Comparison of ENCODE assay signal across 11 mouse cellular contexts in genomic region chr17:49384217-49384943, GRCm38 (mm10). TPM values are rescaled to one million over a fixed set of nuclear protein-coding genes. Genes with fewer than 3 reads are reported as not detected.
DNase-seq lines count a peak whose midpoint lies in the region; ATAC-seq and TF ChIP-seq lines count a peak whose summit lies in the region.
"Had no signal": no experiment of that assay in that cellular context is flagged by ENCODE, and none has a peak within 500 bp of the region (broad histone marks: within the 10 kb centered on the region; RNA-seq: fewer than 3 reads in every experiment).

No protein-coding gene starts in this region.

- no peaks in the 10 kb centered on the region for H3K27me3 ChIP-seq in midbrain, embryonic 16.5 days (ENCODE audit: control insufficient read depth, insufficient read depth, low read depth, low read length)
- no peaks in the 10 kb centered on the region for H3K27me3 ChIP-seq in midbrain, embryonic 10.5 days (ENCODE audit: low read depth, poor library complexity, severe bottlenecking)
- H3K27me3 ChIP-seq in hindbrain, postnatal 0 days (ENCODE audit: insufficient read depth, low read length) = no peaks in the 10 kb centered on the region
- H3K27me3 ChIP-seq: lung, embryonic 15.5 days had no signal

- peaks cover 3% of the 10 kb centered on the region; the same call in 1 of the 2 replicates for H3K4me1 ChIP-seq in midbrain, embryonic 16.5 days (ENCODE audit: control insufficient read depth, insufficient read depth, low read length)
- no peaks in the 10 kb centered on the region for H3K4me1 ChIP-seq in midbrain, embryonic 10.5 days
- peaks cover 7% of the 10 kb centered on the region for H3K4me1 ChIP-seq in hindbrain, postnatal 0 days (ENCODE audit: insufficient read depth, low read length)
- H3K4me1 ChIP-seq: lung, embryonic 15.5 days had no signal

- ATAC-seq in cerebellum, adult (ENCODE audit: insufficient number of reproducible peaks, low FRiP score, low TSS enrichment) = no peak
- ATAC-seq in midbrain, embryonic 16.5 days = 0 out of 2 replicates have a peak, but pooled peaks have one; percentile 51
- peak; percentile 87 for ATAC-seq in hindbrain, postnatal 0 days

- no peak overlapping the region for H3K4me3 ChIP-seq in midbrain, embryonic 16.5 days (ENCODE audit: low read depth, low read length)
- no peak overlapping the region for H3K4me3 ChIP-seq in midbrain, embryonic 10.5 days
- no peak overlapping the region for H3K4me3 ChIP-seq in hindbrain, postnatal 0 days (ENCODE audit: low read length)
- H3K4me3 ChIP-seq: lung, embryonic 15.5 days had no signal

- peak; percentile 14 to 47 for DNase-seq in cerebellum, postnatal 14 days
- DNase-seq in midbrain, embryonic 10.5 days (ENCODE audit: low spot score) = no peak
- DNase-seq in hindbrain, postnatal 0 days (ENCODE audit: low spot score) = peak; percentile 63
- DNase-seq in thymus, postnatal 14 days = peak; percentile 59
- DNase-seq in right cerebral cortex, postnatal 4 days = no peak
- no peak for DNase-seq in urinary bladder, adult 2 months (ENCODE audit: low spot score)
- DNase-seq: heart, postnatal 4 days; kidney, postnatal 14 days had no signal

- 63% methylated on average over 6 of the region's 6 CpGs for WGBS in midbrain, embryonic 16.5 days
- WGBS in midbrain, embryonic 10.5 days = 74% methylated on average over 6 of the region's 6 CpGs
- WGBS in hindbrain, postnatal 0 days = 43% methylated on average over 6 of the region's 6 CpGs

- TF ChIP-seq CTCF in hindbrain, postnatal 0 days (IDR thresholded peaks at IDR 0.05; ENCODE audit: low read depth) = no peak

- no peak overlapping the region for H3K27ac ChIP-seq in midbrain, embryonic 16.5 days (ENCODE audit: low read length)
- no peak overlapping the region for H3K27ac ChIP-seq in midbrain, embryonic 10.5 days (replicated peaks)
- H3K27ac ChIP-seq in hindbrain, postnatal 0 days = no peak overlapping the region
- H3K27ac ChIP-seq: lung, embryonic 15.5 days had no signal

- no peak overlapping the region for H3K9ac ChIP-seq in midbrain, embryonic 16.5 days (ENCODE audit: low read depth, low read length)
- no peak overlapping the region for H3K9ac ChIP-seq in hindbrain, postnatal 0 days (replicated peaks; ENCODE audit: low read length)
- H3K9ac ChIP-seq: lung, embryonic 15.5 days had no signal

- no peaks in the 10 kb centered on the region for H3K36me3 ChIP-seq in midbrain, embryonic 16.5 days (ENCODE audit: control insufficient read depth, insufficient read depth, low read length)
- no peaks in the 10 kb centered on the region for H3K36me3 ChIP-seq in midbrain, embryonic 10.5 days
- no peaks in the 10 kb centered on the region for H3K36me3 ChIP-seq in hindbrain, postnatal 0 days (ENCODE audit: insufficient read depth, low read length)
- H3K36me3 ChIP-seq: lung, embryonic 15.5 days had no signal

- no peaks in the 10 kb centered on the region for H3K9me3 ChIP-seq in midbrain, embryonic 16.5 days (replicated peaks; ENCODE audit: control insufficient read depth, low read length, poor library complexity, severe bottlenecking)
- no peaks in the 10 kb centered on the region; the same call in 1 of the 2 replicates for H3K9me3 ChIP-seq in midbrain, embryonic 10.5 days (replicated peaks)
- H3K9me3 ChIP-seq in hindbrain, postnatal 0 days (ENCODE audit: low read length) = no peaks in the 10 kb centered on the region
- H3K9me3 ChIP-seq: lung, embryonic 15.5 days had no signal

- H3K4me2 ChIP-seq in midbrain, embryonic 16.5 days (ENCODE audit: low read length) = no peak overlapping the region
- no peak overlapping the region for H3K4me2 ChIP-seq in hindbrain, postnatal 0 days (ENCODE audit: low read depth, low read length)
- H3K4me2 ChIP-seq: lung, embryonic 15.5 days had no signal

RNA-seq across cellular contexts. Expression of gene Mocs1, which starts 43.8 kb away (rescaled TPM):
- 5.1 and 5.8 TPM in 2 replicates for polyA plus RNA-seq in midbrain, embryonic 16.5 days (2015; fragmentation: Nextera tagmentation; extraction: Ambion mirVana)
- polyA plus RNA-seq in midbrain, embryonic 10.5 days (2016; fragmentation: Nextera tagmentation; extraction: Ambion mirVana) = 4.9 and 5.2 TPM in 2 replicates
- total RNA-seq in hindbrain, postnatal 0 days (2014; rRNA removed) = 13.6 and 18.4 TPM in 2 replicates
- 4.4 and 4.7 TPM in 2 replicates for polyA plus RNA-seq in hindbrain, postnatal 0 days (2015; fragmentation: Nextera tagmentation; extraction: Ambion mirVana)
- polyA plus RNA-seq in urinary bladder, adult 2 months (2012; rRNA removed) = 33.1 and 40.0 TPM in 2 replicates

Comparison
In these comparisons a context has a peak if more than half of its experiments do, and no peak if none do; other contexts are left out.
1. DNase-seq: peak in cerebellum, postnatal 14 days (2 of 2), hindbrain, postnatal 0 days (single experiment) and thymus, postnatal 14 days (single experiment); none in midbrain, embryonic 10.5 days (single experiment), right cerebral cortex, postnatal 4 days (single experiment) and urinary bladder, adult 2 months (single experiment).